Mouse (Mus musculus): Measurements from ENCODE around the gene Ptpn13. TPM values are rescaled to one million over a fixed set of nuclear protein-coding genes. Genes with fewer than 3 reads are reported as not detected.

Gene Ptpn13
- polyA plus RNA-seq, 1 experiment = 11.4 TPM

DNA sequence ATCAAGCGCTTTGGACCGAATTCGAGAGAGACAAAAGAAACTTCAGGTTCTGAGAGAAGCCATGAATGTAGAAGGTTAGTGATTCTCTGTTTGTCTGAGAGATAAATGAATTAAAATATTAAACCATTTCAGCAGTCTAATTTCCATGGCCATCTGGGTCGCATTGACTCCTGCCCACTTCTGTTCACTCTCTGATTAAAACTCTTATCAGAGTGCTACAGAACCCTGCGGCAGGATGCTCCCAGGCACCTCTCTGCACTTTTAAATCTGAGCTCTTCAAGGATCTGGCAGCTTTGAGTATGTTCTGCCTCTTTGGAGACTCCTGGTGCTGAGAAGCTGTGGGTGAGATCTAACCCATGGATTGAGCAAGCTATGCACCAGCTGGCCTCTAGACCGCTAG is 76.8 kb downstream of the Ptpn13 start:
- no peak for DNase-seq (ENCODE audit: extremely low spot score in 1 of 2, low spot score in 1 of 2)

DNA sequence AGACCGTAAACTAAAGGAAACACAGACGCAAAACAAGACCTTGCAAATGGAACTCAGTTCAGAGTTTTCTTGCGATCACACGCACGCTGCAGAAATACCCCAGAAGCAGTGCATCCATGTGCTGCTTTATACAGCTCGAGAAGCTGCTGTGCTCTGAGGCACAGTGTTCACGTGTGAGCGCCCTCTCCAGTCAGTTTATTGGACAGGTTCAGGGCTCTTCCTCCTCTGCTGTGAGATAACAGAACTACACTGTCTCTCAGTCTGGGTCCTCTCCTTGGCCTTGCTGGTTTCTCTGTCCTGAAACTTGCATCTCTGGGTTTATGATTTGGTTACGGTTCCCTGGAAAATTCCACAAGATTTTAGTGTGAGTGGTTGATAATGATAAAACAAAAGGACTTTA is 88.2 kb downstream of the Ptpn13 start:
- DNase-seq (ENCODE audit: extremely low spot score in 1 of 2, low spot score in 1 of 2) = no peak

DNA sequence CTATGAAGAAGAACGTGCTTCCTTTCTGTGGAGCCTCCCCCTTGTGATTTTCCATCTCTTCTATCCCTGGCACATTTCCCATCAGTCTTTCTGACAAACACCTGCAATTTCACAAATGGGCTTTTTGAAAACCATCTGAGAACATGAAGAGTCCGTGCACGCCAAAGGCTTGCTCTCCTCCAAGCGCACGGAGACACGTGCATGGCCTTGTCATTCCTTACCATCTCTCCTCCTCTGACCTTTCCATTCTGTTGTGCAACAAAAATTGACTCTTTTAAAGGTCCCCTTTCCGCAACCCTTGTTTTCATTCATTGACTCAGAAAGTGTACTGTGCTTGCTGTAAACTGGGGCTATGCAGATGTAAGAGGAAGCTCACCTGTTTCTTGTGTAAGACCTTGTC is 89.4 kb downstream of the Ptpn13 start:
- no peak for DNase-seq (ENCODE audit: extremely low spot score in 1 of 2, low spot score in 1 of 2)

DNA sequence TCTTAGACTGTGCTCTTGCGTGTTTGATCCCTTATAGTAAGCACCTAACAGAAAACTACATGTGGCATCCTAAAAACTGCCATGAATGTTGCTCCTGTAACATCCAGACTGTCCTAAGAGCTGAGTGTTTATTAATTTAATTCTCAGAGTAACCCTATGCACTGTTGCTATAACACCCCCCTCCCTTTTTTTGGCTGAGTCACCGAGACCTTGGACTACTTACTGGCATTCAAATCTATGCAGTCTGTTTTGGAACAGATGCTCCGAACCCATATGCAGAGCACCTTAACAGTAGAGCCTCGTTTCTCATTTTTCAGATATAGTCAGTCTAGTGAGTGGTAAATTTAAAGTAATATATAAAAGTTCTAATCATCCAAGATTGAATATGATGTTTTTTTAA is 90.9 kb downstream of the Ptpn13 start:
- no peak for DNase-seq (ENCODE audit: extremely low spot score in 1 of 2, low spot score in 1 of 2)

DNA sequence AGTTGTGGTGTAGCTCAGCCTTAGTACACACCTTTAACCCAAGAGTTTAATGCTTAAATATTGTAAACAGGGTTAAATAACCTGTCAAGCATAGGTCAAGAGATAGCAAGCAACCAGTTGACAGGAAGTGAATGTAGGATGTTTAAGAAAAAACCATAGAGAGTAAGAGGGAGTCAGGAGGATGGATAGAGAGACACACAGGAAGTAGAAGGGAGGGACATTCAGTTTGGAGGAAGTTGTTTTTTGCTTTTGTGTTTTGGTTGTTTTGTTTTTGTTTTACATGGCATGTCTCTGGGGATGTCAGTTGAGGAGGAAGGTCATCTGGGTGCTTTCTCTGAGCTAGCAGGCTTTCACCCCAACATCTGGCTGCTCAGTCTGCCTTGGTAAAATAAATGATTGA is 91.6 kb downstream of the Ptpn13 start:
- no peak for DNase-seq (ENCODE audit: extremely low spot score in 1 of 2, low spot score in 1 of 2)

DNA sequence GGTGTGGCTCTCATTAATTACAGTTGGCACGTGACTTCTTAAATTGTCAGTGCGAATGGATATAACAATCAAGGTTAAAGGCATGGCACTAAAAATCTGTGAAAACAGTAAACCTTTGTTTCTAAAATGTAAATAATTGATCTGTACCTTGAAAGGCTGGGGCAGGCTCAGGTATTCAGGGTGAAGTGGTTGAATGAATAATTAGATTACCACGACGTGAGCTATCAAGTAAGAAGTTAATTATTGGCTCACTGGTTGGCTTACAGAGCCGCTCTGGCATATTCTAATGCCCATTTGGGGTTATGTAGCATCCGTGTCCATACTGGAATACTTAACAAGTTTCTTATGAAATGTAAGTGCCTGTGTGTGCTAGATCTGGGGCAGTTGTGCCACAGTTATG is 92.6 kb downstream of the Ptpn13 start:
- no peak for DNase-seq (ENCODE audit: extremely low spot score in 1 of 2, low spot score in 1 of 2)

DNA sequence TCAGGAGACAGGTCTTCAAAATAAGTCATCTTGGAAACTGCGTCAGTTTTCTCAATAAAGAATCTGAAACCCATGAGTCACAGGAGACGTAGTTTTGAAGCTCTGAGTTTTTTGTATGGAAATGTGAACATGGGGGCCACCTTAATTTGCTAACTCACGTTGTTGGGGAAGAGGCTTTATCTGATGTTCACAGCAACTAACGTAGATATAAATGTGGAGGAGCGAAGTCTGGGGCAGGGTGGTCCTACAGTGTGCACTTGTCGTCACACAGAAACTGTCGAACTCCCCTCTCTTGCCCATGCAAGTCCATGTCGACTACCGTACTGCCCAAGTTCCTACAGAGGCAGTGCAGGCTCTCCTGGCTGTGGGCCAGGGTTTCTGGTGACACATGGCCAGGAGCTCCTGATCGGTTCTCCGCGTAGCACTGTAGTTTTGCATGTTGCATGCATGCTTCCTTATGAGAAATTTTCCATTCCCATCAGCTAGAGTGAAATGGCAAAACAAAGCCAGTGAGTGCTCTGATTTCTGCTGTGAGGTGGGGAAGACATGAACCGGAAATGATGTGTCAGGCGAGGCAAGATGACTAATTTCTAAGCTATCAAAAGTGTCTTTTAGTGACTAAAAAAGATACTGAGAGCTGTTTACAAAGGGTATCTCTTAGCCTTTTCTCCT is 93.9 kb downstream of the Ptpn13 start:
- peak in 1 of 2 experiments; percentile 42 for DNase-seq (ENCODE audit: extremely low spot score in 1 of 2, low spot score in 1 of 2)

DNA sequence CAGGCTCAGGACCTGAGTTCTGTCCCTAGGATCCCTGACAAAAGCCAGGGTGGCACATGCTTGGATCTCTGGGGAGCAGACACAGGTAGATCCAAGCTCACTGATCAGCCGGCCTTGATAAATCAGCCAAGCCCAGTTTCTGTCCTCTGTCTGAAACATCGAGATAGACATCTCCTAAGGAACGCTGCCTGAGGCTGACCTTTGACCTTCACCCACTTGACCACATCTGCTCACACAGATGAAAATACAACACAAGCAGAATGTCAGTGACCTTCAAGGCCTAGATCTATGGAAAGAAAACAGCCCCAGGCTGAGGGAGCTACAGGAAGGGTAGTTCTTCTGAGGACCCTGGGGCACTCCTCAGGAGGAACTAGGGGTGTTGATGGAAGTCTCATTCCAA is 97.4 kb downstream of the Ptpn13 start:
- no peak for DNase-seq (ENCODE audit: extremely low spot score in 1 of 2, low spot score in 1 of 2)

DNA sequence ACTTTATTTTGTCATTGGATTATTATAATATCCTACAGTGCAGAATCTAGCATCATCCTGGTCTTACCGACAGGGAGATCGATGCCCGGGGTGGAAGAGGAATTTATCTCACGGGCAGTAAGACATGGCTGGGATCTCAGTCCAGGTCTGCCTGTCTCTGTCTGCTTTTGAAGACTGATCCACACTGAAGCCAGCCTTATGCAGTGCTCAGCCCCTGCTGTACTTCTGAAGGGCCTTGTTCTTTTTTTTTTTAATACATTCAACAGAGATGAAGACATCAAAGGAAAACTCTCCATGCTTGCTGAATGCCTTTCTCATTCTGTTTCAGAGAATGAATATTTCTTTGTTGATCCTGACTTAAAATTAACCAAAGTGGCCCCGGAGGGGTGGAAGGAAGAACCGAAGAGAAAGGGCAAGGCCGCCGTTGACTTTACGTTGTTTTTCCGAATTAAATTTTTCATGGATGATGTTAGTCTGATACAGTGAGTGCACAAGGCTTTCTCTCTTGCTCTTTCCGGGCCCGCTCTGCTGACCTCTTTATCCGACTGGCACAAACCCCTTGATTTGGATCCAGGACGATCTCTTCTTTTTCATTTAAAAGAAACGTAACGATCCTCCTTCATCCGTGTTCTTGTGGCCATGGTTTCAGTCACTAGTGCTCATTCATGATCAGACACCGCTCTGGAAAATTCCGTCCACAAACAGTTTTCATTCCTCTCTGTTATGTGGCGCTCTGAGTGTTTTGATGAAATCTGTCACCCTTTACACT is 101.9 kb downstream of the Ptpn13 start:
- DNase-seq (ENCODE audit: extremely low spot score in 1 of 2, low spot score in 1 of 2) = no peak

DNA sequence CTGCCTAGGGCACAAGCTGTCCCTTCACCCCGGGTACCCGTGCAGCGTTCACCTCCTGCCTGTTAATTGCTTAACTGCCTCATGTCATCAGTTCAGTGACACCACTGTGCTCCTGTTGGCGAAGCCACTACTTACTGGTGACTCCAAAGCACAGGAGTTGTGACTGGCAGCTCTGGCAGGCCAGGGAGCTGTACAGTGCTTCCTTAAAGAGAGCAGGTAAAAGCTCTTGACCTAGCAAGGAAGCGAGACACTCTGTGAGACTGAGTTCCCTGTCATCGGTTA is 102.4 kb downstream of the Ptpn13 start:
- DNase-seq (ENCODE audit: extremely low spot score in 1 of 2, low spot score in 1 of 2) = no peak

DNA sequence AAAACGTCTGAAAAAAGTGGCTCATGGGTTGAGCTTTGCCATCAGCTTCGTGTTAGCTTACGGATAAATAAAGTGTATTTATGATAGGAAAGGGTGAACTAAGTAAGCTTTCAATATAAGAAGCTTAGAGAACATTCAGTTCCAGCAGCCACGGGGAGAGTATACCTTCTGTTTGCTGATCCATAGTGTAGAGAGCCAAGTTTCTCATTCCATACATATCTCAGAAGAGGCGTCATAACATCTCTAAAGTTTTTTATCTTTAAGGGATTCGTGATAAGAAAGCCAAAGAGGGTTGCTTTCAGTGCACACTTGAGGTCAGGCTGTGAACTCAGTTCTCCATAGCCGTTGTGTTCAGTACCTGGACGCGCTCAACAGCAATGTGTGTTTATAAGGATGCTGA is 105.2 kb downstream of the Ptpn13 start:
- no peak for DNase-seq (ENCODE audit: extremely low spot score in 1 of 2, low spot score in 1 of 2)

DNA sequence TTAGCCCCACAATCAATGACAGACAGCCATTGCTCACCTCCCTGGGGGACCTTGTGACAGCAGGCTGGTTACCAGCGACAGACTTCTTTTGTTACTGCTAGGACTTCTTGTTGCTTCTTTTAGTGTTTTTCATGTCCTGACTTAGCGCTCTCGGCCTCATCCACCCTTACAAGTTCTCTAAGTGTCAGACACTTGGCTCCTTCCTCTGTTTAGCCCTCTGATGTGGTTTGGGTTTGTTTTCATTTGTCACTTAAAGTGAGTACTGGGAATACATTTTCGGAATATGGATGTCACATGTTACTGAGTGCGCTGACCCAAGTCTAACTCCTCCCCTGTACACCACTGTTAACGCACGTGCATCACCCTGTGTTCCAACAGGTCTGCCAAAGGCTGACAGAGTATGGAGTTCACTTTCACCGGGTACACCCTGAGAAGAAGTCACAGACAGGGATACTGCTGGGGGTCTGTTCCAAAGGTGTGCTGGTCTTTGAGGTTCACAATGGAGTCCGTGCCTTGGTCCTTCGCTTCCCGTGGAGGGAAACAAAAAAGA is 107.9 kb downstream of the Ptpn13 start:
- no peak for DNase-seq (ENCODE audit: extremely low spot score in 1 of 2, low spot score in 1 of 2)

DNA sequence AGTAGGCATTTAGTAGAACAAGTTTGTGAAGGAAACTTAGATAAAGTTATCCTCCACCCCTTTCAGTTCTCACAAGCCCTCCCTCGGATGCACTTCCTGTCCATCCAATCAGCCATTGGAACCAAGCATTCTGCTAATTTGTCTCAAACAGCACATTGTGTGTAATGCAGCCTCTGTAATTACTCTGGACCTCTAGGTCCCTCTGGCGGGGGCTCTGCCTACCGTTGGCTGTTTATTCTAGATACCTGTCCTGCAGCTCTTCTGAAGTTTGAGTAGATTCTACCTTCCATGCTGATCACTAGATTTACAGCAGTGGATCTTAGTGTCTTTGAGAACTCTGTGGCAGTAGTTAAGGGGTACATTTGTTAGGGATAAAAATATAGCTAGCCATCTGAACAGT is 109.5 kb downstream of the Ptpn13 start:
- no peak for DNase-seq (ENCODE audit: extremely low spot score in 1 of 2, low spot score in 1 of 2)

DNA sequence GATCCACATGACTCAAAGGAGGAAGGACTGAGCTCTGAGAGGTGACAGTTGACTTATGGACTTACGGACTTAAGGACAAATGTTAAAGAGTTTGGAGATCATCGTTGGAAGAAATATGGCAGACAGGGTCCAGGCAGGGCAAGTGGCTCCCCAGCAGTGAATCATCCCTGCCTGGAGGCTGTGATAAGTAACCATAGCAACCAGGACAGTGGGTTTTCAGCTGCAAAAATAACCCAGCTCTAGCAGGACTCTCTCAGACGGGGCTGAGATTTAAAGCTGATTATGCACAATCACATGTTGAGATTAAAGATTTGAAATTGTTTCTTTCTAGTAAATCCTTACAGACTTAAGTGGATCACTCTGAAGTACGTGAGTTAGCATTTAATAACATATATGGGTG is 112.4 kb downstream of the Ptpn13 start:
- peak in 1 of 2 experiments; percentile 32 for DNase-seq (ENCODE audit: extremely low spot score in 1 of 2, low spot score in 1 of 2)

DNA sequence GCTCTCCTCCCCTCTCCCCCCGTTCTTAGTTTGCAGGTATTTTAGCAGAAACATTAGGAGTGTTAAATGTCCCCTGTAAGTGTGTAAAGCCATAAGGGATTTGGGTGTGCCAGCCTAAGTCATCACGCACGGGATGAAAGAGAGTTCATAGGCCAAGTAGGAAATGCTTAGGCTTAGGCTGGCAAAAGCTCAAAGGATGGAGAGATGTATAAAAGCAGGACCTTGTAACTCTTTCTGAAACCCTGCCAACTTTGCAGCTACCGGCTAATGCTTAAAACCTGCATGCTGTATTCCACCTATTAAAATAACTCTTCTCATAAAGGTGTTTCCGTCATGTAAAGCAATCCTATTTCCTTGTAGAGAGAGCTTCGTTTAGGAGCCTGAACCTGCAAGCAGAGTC is 115.6 kb downstream of the Ptpn13 start:
- no peak for DNase-seq (ENCODE audit: extremely low spot score in 1 of 2, low spot score in 1 of 2)

DNA sequence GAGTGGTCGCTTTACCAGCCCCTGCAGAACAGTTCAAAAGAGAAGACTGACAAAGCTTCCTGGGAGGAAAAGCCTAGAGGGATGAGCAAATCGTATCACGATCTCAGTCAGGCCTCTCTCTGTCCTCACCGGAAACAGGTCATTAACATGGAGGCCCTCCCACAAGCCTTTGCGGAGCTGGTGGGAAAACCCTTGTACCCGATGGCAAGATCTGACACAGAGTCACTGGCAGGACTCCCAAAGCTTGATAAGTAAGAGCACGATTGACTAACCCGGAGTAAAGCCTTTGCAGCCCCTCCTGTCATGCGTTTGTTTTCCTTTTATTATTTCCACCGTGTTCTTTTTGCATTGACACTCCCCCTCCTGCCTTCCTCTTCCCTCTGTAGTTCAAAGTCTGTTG is 116.1 kb downstream of the Ptpn13 start:
- no peak for DNase-seq (ENCODE audit: extremely low spot score in 1 of 2, low spot score in 1 of 2)

DNA sequence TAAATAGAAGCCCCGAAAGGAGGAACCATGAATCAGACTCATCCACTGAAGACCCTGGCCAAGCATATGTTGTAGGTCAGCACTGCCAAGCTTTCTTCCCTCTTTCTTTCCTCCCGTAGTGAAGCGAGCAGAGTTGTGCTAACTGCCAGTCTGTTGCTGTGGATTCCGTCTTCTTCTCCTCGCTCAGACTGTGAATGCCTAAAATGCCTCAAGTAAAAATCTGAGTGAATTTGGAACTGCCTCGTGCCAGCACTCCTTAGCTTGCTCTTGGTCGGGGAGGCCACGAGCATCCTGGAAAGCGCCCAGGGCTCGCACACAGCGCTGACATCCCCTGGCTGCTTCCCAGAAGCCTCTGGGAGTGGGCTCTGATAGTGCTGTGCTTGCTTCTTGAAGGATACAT is 116.5 kb downstream of the Ptpn13 start:
- DNase-seq (ENCODE audit: extremely low spot score in 1 of 2, low spot score in 1 of 2) = peak in 1 of 2 experiments; percentile 19

DNA sequence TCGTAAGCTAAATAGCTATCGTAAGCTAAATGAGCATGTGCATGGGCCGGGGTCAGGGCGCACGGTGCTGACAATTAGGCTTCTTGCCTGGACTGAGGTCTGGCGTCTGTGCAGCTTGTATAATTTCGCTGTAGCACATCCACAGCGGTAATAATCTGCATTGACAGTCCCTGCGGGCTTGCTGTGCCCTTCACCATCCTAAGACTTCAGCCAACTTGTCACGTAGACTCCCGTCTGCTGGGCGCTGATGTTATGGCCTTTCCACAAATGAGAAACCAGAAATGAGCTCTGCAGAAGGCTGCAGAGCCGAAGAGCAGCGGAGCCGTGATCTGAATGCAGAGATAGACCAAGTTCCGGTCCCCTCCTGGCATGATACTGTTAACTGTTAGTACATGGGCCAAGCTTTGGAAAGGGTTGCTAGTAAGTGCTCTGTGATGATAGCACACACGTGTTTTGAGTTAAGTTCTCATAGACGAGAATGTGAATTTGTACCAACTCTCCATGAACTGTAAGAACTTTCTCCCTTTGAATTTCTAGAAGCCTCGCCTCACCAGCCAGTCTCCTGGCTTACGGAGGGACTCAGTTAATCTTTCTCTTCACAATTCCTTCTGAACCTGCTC is 120.5 kb downstream of the Ptpn13 start:
- no peak for DNase-seq (ENCODE audit: extremely low spot score in 1 of 2, low spot score in 1 of 2)

DNA sequence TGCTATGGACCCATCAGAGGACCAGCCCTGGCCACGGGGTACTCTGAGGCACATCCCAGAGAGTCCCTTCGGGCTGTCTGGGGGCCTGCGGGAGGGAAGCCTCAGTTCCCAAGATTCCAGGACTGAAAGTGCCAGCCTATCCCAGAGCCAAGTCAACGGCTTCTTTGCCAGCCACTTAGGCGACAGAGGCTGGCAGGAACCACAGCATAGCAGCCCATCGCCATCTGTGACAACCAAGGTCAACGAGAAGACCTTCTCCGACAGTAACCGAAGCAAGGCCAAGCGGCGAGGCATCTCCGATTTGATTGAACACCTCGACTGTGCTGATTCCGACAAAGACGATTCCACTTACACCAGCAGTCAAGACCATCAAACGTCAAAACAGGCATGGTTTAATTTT is 129.8 kb downstream of the Ptpn13 start:
- no peak for DNase-seq (ENCODE audit: extremely low spot score in 1 of 2, low spot score in 1 of 2)

DNA sequence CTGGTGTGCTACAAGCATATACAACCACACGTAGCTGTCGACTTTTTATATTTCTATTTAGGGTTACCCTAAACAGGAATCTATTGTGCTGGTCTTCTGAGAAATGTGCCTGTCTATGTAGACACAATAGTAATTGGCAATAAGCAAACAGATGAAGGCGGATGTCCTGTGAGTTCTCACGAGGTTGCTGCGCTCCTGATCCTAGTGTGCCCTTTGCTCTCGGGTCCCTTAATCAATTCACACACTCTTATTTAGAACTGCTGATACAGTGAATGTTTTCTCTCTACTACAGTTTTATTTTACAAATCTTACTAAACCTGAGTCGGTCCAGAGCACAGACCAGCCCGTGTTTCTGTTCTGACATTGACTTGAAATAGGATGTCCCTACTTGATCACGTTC is 135.6 kb downstream of the Ptpn13 start:
- no peak for DNase-seq (ENCODE audit: extremely low spot score in 1 of 2, low spot score in 1 of 2)

DNA sequence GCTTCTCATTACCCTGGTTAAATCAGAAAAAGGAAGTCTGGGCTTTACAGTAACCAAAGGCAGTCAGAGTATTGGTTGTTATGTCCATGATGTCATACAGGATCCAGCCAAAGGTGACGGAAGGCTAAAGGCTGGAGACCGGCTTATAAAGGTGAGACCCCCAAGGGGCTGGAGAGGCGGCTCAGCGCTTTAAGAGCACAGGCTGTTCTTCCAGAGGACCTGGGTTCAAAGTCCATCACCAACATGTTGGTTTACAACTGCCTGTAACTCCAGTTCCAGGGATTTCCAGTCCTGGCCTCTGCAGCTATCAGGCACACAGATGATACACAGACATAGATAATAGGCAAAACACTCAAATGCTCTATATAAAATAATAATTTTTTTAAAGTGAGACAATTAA is 143.0 kb downstream of the Ptpn13 start:
- DNase-seq (ENCODE audit: extremely low spot score in 1 of 2, low spot score in 1 of 2) = no peak

DNA sequence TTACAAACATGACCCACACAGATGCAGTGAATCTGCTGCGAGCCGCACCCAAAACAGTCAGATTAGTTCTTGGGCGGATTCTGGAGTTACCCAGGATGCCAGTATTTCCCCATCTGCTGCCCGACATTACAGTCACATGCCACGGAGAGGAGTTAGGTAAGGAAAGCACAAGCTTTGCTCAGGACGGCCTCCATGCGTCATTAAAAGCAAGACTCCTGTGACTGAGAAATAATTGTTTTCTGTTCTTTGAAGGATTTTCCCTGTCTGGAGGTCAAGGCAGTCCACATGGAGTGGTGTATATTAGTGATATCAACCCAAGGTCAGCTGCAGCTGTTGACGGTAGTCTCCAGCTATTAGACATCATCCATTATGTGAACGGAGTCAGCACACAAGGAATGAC is 144.5 kb downstream of the Ptpn13 start:
- DNase-seq (ENCODE audit: extremely low spot score in 1 of 2, low spot score in 1 of 2) = no peak
